Mouse (Mus musculus) forebrain, postnatal 0 days (tissue): Measurements from ENCODE around the gene 1700018B08Rik. TPM values are rescaled to one million over a fixed set of nuclear protein-coding genes. Genes with fewer than 3 reads are reported as not detected.

Experiments
- ATAC-seq: fragments of 200-750 bp; cut with Nextera tagmentation; 2 replicates; pipeline ENCODE4 v1.8.0; 2017; ENCODE audit warnings: mild to moderate bottlenecking, moderate library complexity
- DNase-seq: peaks from one replicate; pipeline ENCODE4 v3.0.0-alpha.2; 2015
- H3K27ac ChIP-seq: fragments of 300-500 bp; sonication (generic); 2 replicates; pipeline ENCODE4 v1.5.1; 2014; ENCODE audit warnings: low read depth, mild to moderate bottlenecking, antibody characterized with exemption, low read length, moderate library complexity, mixed read lengths
- H3K27me3 ChIP-seq: fragments of 300-500 bp; sonication (generic); 2 replicates; pipeline ENCODE4 v1.6.1; 2014; ENCODE audit warnings: mild to moderate bottlenecking, low read length, mixed read lengths; ENCODE audit not compliant: insufficient read depth
- H3K36me3 ChIP-seq: fragments of 300-500 bp; sonication (generic); 2 replicates; pipeline ENCODE4 v1.6.1; 2014; ENCODE audit warnings: mild to moderate bottlenecking, moderate library complexity; ENCODE audit not compliant: insufficient read depth
- H3K4me1 ChIP-seq: fragments of 300-500 bp; sonication (generic); 2 replicates; pipeline ENCODE4 v1.6.1; 2014; ENCODE audit warnings: antibody characterized with exemption; ENCODE audit not compliant: insufficient read depth
- H3K4me2 ChIP-seq: fragments of 300-500 bp; sonication (generic); 2 replicates; pipeline ENCODE4 v1.6.1; 2014; ENCODE audit warnings: low read depth, mild to moderate bottlenecking, moderate library complexity
- H3K4me3 ChIP-seq: fragments of 300-500 bp; sonication (generic); 2 replicates; pipeline ENCODE4 v1.5.1; 2014; ENCODE audit warnings: low read depth, low read length, mixed read lengths
- H3K9ac ChIP-seq: fragments of 300-500 bp; sonication (generic); 2 replicates; pipeline ENCODE4 v1.6.1; 2014; ENCODE audit warnings: mild to moderate bottlenecking
- H3K9me3 ChIP-seq: fragments of 300-500 bp; sonication (generic); 2 replicates; pipeline ENCODE4 v1.6.1; 2016; ENCODE audit warnings: low read length
- CTCF ChIP-seq: sonication (generic); IDR thresholded peaks from 2 replicates; pipeline ENCODE4 v1.5.1; 2016; ENCODE audit warnings: antibody characterized with exemption, control low read depth, low read depth
- WGBS: fragments of 180-500 bp; shearing (Covaris S2); extraction: QIAGEN DNeasy Blood & Tissue Kit; methylation state at CpG from one replicate; pipeline ENCODE4 v1.1.7; 2014; 5-methylcytosine and 5-hydroxymethylcytosine counted together
- polyA plus RNA-seq: library from polyadenylated mRNA; unstranded; fragments of >200 nt; fragmentation: Nextera tagmentation; extraction: Ambion mirVana; gene quantifications from 2 replicates; pipeline ENCODE4 v1.2.1, GENCODE M21; 2015
- total RNA-seq: library from RNA; depleted of rRNA; stranded (reverse); fragments of >200 nt; gene quantifications from 2 replicates; pipeline ENCODE4 v1.2.3, GENCODE M21; 2014

The 1700018B08Rik gene
- total and polyA plus RNA-seq, 2 experiments from 2014 or later, result not detected

DNA sequence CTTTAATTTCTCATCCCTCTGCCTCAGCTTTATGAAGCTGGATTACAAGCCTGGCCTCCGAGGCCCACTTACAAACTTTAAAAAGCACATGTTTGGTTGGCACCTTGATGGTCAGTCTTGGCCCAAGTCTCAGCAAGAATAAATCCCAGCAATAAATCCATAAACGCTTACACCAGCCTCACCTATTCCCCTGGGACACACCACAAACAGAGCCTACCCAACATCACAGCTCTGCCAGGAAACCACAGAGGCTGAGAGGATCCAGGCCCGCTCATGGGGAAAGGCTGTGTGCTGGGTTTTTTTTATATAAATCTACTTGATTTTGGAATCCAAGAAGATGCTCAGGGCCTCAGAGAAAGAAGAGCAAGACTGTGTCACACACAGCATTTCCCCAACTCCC is 31.5 kb upstream of the 1700018B08Rik start:
- H3K9ac ChIP-seq, result no peak overlapping the region
- TF ChIP-seq CTCF, result no peak
- H3K27ac ChIP-seq, result no peak overlapping the region
- 92% methylated on average over 3 of the region's 3 CpGs for WGBS
- no peaks in the 10 kb centered on the region for H3K36me3 ChIP-seq
- peaks cover 11% of the 10 kb centered on the region for H3K4me1 ChIP-seq
- H3K4me3 ChIP-seq, result no peak overlapping the region
- ATAC-seq (no peak), DNase-seq (no peak)
- no peaks in the 10 kb centered on the region for H3K9me3 ChIP-seq
- H3K4me2 ChIP-seq, result no peak overlapping the region
- H3K27me3 ChIP-seq, result no peaks in the 10 kb centered on the region

DNA sequence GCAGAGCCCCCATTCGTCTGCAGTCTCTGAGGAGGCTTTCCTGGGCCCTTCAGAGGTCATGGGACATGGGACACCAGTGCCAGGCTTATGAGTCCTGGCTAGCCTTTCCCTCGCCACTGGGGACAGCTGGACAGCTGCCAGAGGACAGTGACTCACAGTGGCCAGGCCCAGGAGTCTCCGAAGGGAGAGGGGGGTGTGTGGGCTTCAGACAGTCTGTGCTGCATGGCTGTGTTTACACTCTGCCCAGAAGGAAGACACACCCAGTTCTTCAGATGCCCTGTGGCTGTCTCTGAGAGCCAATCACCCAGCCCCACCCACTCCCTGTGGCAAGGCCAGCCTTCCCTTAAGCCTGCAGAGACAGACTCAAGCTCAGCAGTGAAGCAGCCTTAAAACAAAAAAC is 29.2 kb upstream of the 1700018B08Rik start:
- no peak for TF ChIP-seq CTCF
- Histone ChIP-seq H3K4me2 (no peak overlapping the region), H3K27ac (no peak overlapping the region), H3K9me3 (no peaks in the 10 kb centered on the region), H3K9ac (no peak overlapping the region), H3K4me1 (peaks cover 11% of the 10 kb centered on the region), H3K36me3 (no peaks in the 10 kb centered on the region), H3K4me3 (no peak overlapping the region), H3K27me3 (no peaks in the 10 kb centered on the region)
- no peak for ATAC-seq
- DNase-seq, result no peak
- WGBS, result 37% methylated on average over 3 of the region's 3 CpGs

DNA sequence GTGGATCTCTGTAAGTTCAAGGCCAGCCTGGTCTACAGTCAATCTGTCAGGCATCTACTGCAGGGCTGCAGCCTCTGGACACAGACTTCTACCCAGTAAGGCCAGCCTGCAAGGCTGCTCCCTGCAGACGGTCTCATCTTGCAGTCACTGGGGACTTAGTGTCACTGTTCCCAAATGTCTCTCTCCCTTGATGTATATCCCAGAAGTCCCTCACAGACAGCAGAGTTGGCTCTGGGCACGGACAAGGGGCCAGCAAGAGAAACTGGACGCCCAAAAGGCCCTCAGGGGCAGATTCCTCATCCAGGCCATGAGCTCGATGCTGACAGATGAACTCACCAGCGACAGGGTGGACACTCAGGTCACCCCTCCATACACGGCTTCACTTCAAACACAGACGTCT is 28.0 kb upstream of the 1700018B08Rik start:
- Histone ChIP-seq H3K4me2 (no peak overlapping the region), H3K4me1 (peaks cover 8% of the 10 kb centered on the region), H3K9me3 (no peaks in the 10 kb centered on the region), H3K36me3 (no peaks in the 10 kb centered on the region), H3K27me3 (no peaks in the 10 kb centered on the region), H3K9ac (no peak overlapping the region), H3K4me3 (no peak overlapping the region), H3K27ac (no peak overlapping the region)
- no peak for ATAC-seq
- 88% methylated on average over 7 of the region's 7 CpGs for WGBS
- DNase-seq, result no peak
- TF ChIP-seq CTCF, result no peak

DNA sequence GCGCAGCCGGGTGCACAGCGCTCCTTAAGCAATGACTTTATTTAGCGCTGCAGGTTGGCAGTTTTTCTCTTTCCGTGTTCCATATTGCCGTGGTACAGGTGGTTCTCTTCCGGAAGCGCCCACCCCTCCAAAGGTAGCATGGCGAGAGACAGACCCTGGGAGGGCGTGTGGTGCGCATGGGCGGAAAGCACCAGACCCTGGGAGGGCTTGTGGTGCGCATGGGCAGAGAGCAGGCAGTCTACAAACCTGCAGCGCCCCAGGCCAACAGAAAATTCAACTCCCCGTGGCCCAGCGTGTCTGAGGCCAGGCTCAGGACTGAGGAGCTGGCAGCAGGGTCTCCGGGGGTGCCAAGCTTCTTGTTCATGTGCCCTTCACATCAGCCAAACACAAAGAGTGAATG is 26.7 kb upstream of the 1700018B08Rik start:
- H3K27ac ChIP-seq, result no peak overlapping the region
- no peak overlapping the region for H3K4me3 ChIP-seq

DNA sequence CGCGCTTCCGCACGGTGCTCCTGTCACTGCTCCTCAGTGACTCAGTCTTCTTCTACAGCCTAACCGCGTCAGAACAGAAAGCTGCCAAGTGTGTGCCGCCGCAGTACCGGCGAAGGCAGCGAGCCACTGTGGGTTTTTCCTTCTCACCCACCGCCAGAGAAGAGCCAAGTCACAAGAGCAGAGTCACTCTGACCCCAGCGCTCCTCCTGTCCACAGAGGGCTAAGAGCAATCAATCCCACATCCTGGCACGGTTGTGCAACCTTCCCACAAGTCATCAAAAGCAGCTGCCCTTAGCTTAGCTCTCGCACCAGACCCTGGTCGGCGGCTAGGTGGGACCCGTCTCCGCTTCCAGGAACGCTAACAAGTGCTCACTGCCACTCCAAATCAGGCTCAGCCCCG is 26.2 kb upstream of the 1700018B08Rik start:
- peaks cover 5% of the 10 kb centered on the region; the same call in 1 of the 2 replicates for H3K36me3 ChIP-seq
- no peak overlapping the region for H3K9ac ChIP-seq
- no peak overlapping the region for H3K4me2 ChIP-seq
- H3K27me3 ChIP-seq, result no peaks in the 10 kb centered on the region
- no peak for TF ChIP-seq CTCF
- no peak overlapping the region for H3K4me3 ChIP-seq
- H3K27ac ChIP-seq, result no peak overlapping the region
- ATAC-seq (no peak), DNase-seq (no peak)
- 90% methylated on average over 21 of the region's 21 CpGs for WGBS
- no peaks in the 10 kb centered on the region for H3K4me1 ChIP-seq
- H3K9me3 ChIP-seq, result no peaks in the 10 kb centered on the region

More for the DNA sequence above, 26.7 kb upstream of the 1700018B08Rik start:
- Histone ChIP-seq H3K4me1 (no peaks in the 10 kb centered on the region), H3K9ac (no peak overlapping the region), H3K27me3 (no peaks in the 10 kb centered on the region), H3K36me3 (no peaks in the 10 kb centered on the region), H3K9me3 (no peaks in the 10 kb centered on the region), H3K4me2 (no peak overlapping the region)
- TF ChIP-seq CTCF, result no peak
- 85% methylated on average over 17 of the region's 17 CpGs for WGBS
- DNase-seq, result no peak
- ATAC-seq, result no peak

DNA sequence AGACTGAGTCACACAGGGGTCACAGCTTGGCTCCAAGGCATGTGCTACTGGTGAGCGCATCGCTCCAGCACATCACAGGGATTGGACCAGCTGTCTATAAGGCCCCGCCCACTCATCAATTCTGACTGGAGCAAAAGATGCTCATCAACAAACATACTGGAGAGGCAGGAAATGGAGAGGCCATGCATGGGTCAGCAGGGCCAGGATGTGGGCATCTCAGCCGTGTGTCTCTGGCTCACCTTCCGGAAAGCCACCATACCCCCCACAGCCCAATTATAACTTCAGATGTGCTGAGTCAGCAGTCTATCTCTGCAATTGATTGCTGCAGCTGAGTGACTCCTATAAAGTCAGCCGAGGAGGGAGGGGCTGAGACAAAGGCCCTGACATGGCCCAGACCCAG is 24.2 kb upstream of the 1700018B08Rik start:
- H3K4me3 ChIP-seq, result no peak overlapping the region
- no peak for TF ChIP-seq CTCF
- ATAC-seq (no peak), DNase-seq (no peak)
- no peaks in the 10 kb centered on the region for H3K4me1 ChIP-seq
- H3K9ac ChIP-seq, result no peak overlapping the region
- no peak overlapping the region for H3K4me2 ChIP-seq
- peaks cover 12% of the 10 kb centered on the region; the same call in 1 of the 2 replicates for H3K36me3 ChIP-seq
- no peaks in the 10 kb centered on the region for H3K9me3 ChIP-seq
- no peaks in the 10 kb centered on the region for H3K27me3 ChIP-seq
- H3K27ac ChIP-seq, result no peak overlapping the region
- 85% methylated on average over 6 of the region's 6 CpGs for WGBS

DNA sequence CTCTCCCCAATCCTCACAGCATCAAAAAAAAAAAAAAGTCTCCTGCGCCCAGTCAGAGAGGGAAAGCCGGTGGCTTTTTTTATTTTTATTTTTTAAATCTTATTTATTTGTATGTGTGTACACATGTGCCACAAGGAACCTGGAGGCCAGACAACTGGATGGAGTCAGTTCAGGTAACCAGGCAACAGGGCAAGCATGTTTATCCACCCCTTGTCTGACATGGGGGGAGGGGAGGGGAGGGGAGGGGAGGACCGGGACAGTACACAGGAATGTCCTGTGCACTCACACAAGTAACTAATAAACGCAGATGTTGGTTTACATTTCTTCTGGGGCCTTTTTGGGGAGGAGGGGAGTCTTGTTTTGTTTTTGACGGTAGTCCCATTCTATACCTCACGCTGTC is 19.6 kb upstream of the 1700018B08Rik start:
- no peak overlapping the region for H3K9ac ChIP-seq
- no peaks in the 10 kb centered on the region for H3K9me3 ChIP-seq
- no peak for ATAC-seq

DNA sequence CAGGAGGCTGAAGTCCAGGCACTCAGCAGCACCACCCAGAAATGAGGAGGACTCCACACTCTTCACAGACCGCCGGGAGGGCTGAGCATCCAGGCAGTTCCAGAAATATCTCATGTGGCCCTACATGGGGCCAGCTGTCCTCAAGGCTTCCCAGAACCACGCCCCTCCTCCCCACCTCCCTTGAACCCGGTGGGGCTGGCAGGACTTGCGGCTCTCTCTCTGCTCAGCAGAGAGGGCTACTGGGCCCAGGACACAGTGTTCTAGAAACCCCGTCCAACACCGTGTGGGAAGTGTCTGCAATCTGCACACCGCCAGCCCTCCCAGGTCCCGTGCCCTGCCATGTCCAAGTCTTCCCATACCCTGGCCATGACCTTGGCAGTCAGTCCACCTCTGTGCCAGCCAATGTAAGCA is 18.8 kb upstream of the 1700018B08Rik start:
- ATAC-seq (no peak), DNase-seq (no peak)
- Histone ChIP-seq H3K27me3 (no peaks in the 10 kb centered on the region), H3K4me1 (no peaks in the 10 kb centered on the region), H3K27ac (no peak overlapping the region), H3K36me3 (peaks cover 30% of the 10 kb centered on the region), H3K9me3 (no peaks in the 10 kb centered on the region), H3K9ac (no peak overlapping the region), H3K4me3 (no peak overlapping the region), H3K4me2 (no peak overlapping the region)
- no peak for TF ChIP-seq CTCF
- WGBS, result 83% methylated on average over 9 of the region's 9 CpGs

More for the DNA sequence above, 19.6 kb upstream of the 1700018B08Rik start:
- Histone ChIP-seq H3K4me2 (no peak overlapping the region), H3K4me1 (no peaks in the 10 kb centered on the region), H3K27me3 (no peaks in the 10 kb centered on the region), H3K27ac (no peak overlapping the region), H3K36me3 (peaks cover 23% of the 10 kb centered on the region), H3K4me3 (no peak overlapping the region)
- WGBS, result 73% methylated on average over 6 of the region's 6 CpGs
- no peak for DNase-seq
- no peak for TF ChIP-seq CTCF
